In genomic region chr10:80273847-80274246, GRCm38 (mm10) we compare ENCODE assay signal across 17 mouse cellular contexts. TPM values are rescaled to one million over a fixed set of nuclear protein-coding genes. Genes with fewer than 3 reads are reported as not detected.
A peak's percentile ranks its signal among the peaks of the same experiment; 100 is the strongest.
DNase-seq lines count a peak whose midpoint lies in the region; ATAC-seq and TF ChIP-seq lines count a peak whose summit lies in the region.
"Had no signal": no experiment of that assay in that cellular context is flagged by ENCODE, and none has a peak within 500 bp of the region (broad histone marks: within the 10 kb centered on the region; RNA-seq: fewer than 3 reads in every experiment).

No protein-coding gene starts in this region.

- peaks cover 50% of the 10 kb centered on the region for H3K36me3 ChIP-seq in heart, embryonic 15.5 days
- peaks cover 89% of the 10 kb centered on the region for H3K36me3 ChIP-seq in liver, embryonic 13.5 days
- H3K36me3 ChIP-seq in liver, postnatal 0 days (replicated peaks; ENCODE audit: insufficient read depth, low read length) = peaks cover 60% of the 10 kb centered on the region
- peaks cover 25% of the 10 kb centered on the region for H3K36me3 ChIP-seq in intestine, embryonic 16.5 days (ENCODE audit: control insufficient read depth, insufficient read depth, low read length)

- TF ChIP-seq EP300 in liver, postnatal 0 days (IDR thresholded peaks at IDR 0.05; ENCODE audit: low read depth) = no peak

- H3K27ac ChIP-seq in heart, embryonic 15.5 days = no peak overlapping the region
- peak overlapping the region; percentile 96 for H3K27ac ChIP-seq in liver, embryonic 13.5 days
- H3K27ac ChIP-seq in liver, postnatal 0 days (ENCODE audit: low read depth) = no peak overlapping the region
- 0 out of 2 replicates have a peak overlapping the region, but pooled peaks have one; percentile 0 for H3K27ac ChIP-seq in intestine, embryonic 16.5 days (ENCODE audit: low read length)
- H3K27ac ChIP-seq in cerebellum, adult 2 months (ENCODE audit: insufficient read depth, low read length) = no peak overlapping the region
- H3K27ac ChIP-seq: forebrain, embryonic 13.5 days; hindbrain, embryonic 15.5 days; midbrain, embryonic 10.5 days had no signal

- no peak for DNase-seq in heart, adult 9 months (ENCODE audit: low spot score in 2 of 2)
- no peak for DNase-seq in liver, embryonic 13.5 days
- DNase-seq in liver, postnatal 0 days = no peak
- peak; percentile 73 for DNase-seq in lung, postnatal 36 days
- no peak for DNase-seq in cerebellum, adult 2 months
- DNase-seq: cerebellum, postnatal 14 days; embryo, embryonic 11 days; gastrocnemius, postnatal 25 days; kidney, adult 9 months; layer of hippocampus, postnatal 36 days; right cerebral cortex, adult 18-20 months; thymus, adult 18-20 months had no signal

- no peak overlapping the region for H3K4me3 ChIP-seq in heart, embryonic 15.5 days
- no peak overlapping the region for H3K4me3 ChIP-seq in liver, embryonic 13.5 days (replicated peaks)
- no peak overlapping the region for H3K4me3 ChIP-seq in liver, postnatal 0 days (ENCODE audit: low read depth, low read length)
- no peak overlapping the region for H3K4me3 ChIP-seq in intestine, embryonic 16.5 days (ENCODE audit: low read length)
- no peak overlapping the region for H3K4me3 ChIP-seq in cerebellum, adult 2 months (replicated peaks; ENCODE audit: insufficient read depth, low read depth, low read length)
- H3K4me3 ChIP-seq: forebrain, embryonic 13.5 days; hindbrain, embryonic 15.5 days; midbrain, embryonic 10.5 days had no signal

- no peak for TF ChIP-seq CTCF in liver, postnatal 0 days (IDR thresholded peaks at IDR 0.05; ENCODE audit: low read depth)
- no peak for TF ChIP-seq CTCF in cerebellum, adult 2 months (IDR thresholded peaks at IDR 0.05; ENCODE audit: borderline replicate concordance, insufficient read depth, low read depth, low read length)

- H3K9me3 ChIP-seq in heart, embryonic 15.5 days (replicated peaks) = no peaks in the 10 kb centered on the region
- no peaks in the 10 kb centered on the region for H3K9me3 ChIP-seq in liver, embryonic 13.5 days (replicated peaks)
- H3K9me3 ChIP-seq in liver, postnatal 0 days (ENCODE audit: low read length) = no peaks in the 10 kb centered on the region
- no peaks in the 10 kb centered on the region for H3K9me3 ChIP-seq in intestine, embryonic 16.5 days (ENCODE audit: control insufficient read depth, low read length)
- H3K9me3 ChIP-seq: forebrain, embryonic 13.5 days; hindbrain, embryonic 15.5 days; midbrain, embryonic 10.5 days had no signal

- H3K4me2 ChIP-seq in heart, embryonic 15.5 days = no peak overlapping the region
- H3K4me2 ChIP-seq in liver, embryonic 13.5 days = no peak overlapping the region
- no peak overlapping the region for H3K4me2 ChIP-seq in liver, postnatal 0 days (ENCODE audit: low read depth, low read length)
- H3K4me2 ChIP-seq in intestine, embryonic 16.5 days (ENCODE audit: low read depth, low read length) = no peak overlapping the region
- H3K4me2 ChIP-seq: forebrain, embryonic 13.5 days; hindbrain, embryonic 15.5 days had no signal

- no peaks in the 10 kb centered on the region for H3K27me3 ChIP-seq in heart, embryonic 15.5 days
- H3K27me3 ChIP-seq in liver, embryonic 13.5 days = no peaks in the 10 kb centered on the region
- no peaks in the 10 kb centered on the region for H3K27me3 ChIP-seq in liver, postnatal 0 days (ENCODE audit: insufficient read depth, low read length)
- H3K27me3 ChIP-seq in intestine, embryonic 16.5 days (replicated peaks; ENCODE audit: control insufficient read depth, insufficient read depth, low read length) = no peaks in the 10 kb centered on the region
- H3K27me3 ChIP-seq in cerebellum, adult 2 months (ENCODE audit: control insufficient read depth, insufficient read depth, low read length) = no peaks in the 10 kb centered on the region
- H3K27me3 ChIP-seq: forebrain, embryonic 13.5 days; hindbrain, embryonic 15.5 days had no signal

- WGBS in heart, embryonic 15.5 days = 71% methylated on average over 3 of the region's 3 CpGs
- 79% methylated on average over 3 of the region's 3 CpGs for WGBS in liver, embryonic 13.5 days (ENCODE audit: insufficient replicate concordance)
- 85% methylated on average over 3 of the region's 3 CpGs for WGBS in liver, postnatal 0 days (ENCODE audit: insufficient replicate concordance)
- 88% methylated on average over 3 of the region's 3 CpGs for WGBS in intestine, embryonic 16.5 days
- WGBS in cerebellum, adult 2 months = 70% methylated on average over 3 of the region's 3 CpGs

- 0 out of 2 replicates have a peak, but pooled peaks have one; percentile 7 for ATAC-seq in heart, embryonic 15.5 days (replicated peaks; ENCODE audit: insufficient number of reproducible peaks, insufficient read depth, low FRiP score, low read depth)
- no peak for ATAC-seq in liver, embryonic 13.5 days (ENCODE audit: low read depth)
- no peak for ATAC-seq in liver, postnatal 0 days
- ATAC-seq in intestine, embryonic 16.5 days = no peak
- ATAC-seq: forebrain, embryonic 13.5 days had no signal

- no peak overlapping the region for H3K9ac ChIP-seq in heart, embryonic 15.5 days
- 0 out of 2 replicates have a peak overlapping the region, but pooled peaks have one; percentile 52 for H3K9ac ChIP-seq in liver, embryonic 13.5 days
- H3K9ac ChIP-seq in liver, postnatal 0 days (replicated peaks) = no peak overlapping the region
- H3K9ac ChIP-seq in intestine, embryonic 16.5 days (ENCODE audit: low read depth, low read length) = no peak overlapping the region
- H3K9ac ChIP-seq: forebrain, embryonic 13.5 days; hindbrain, embryonic 15.5 days had no signal

- no peak for TF ChIP-seq POLR2A in cerebellum, adult 2 months (IDR thresholded peaks at IDR 0.05; ENCODE audit: borderline replicate concordance, insufficient read depth, low read length)

- H3K4me1 ChIP-seq in heart, embryonic 15.5 days (replicated peaks) = peaks cover 44% of the 10 kb centered on the region
- peaks cover 66% of the 10 kb centered on the region for H3K4me1 ChIP-seq in liver, embryonic 13.5 days (replicated peaks)
- peaks cover 45% of the 10 kb centered on the region for H3K4me1 ChIP-seq in liver, postnatal 0 days (ENCODE audit: insufficient read depth)
- H3K4me1 ChIP-seq in intestine, embryonic 16.5 days (ENCODE audit: control insufficient read depth, insufficient read depth, low read length) = peaks cover 31% of the 10 kb centered on the region
- peaks cover 40% of the 10 kb centered on the region for H3K4me1 ChIP-seq in cerebellum, adult 2 months (ENCODE audit: control insufficient read depth, insufficient read depth, low read length)

RNA-seq across cellular contexts. Expression of gene Dazap1, which starts 12.6 kb away (rescaled TPM):
- polyA plus RNA-seq in heart, embryonic 15.5 days (2015; fragmentation: Nextera tagmentation; extraction: Ambion mirVana) = 31.5 and 40.0 TPM in 2 replicates
- polyA plus RNA-seq in liver, embryonic 13.5 days (2015; fragmentation: Nextera tagmentation; extraction: Ambion mirVana) = 33.5 and 34.7 TPM in 2 replicates
- polyA plus RNA-seq in liver, postnatal 0 days (2015; fragmentation: Nextera tagmentation; extraction: Ambion mirVana) = 19.5 and 21.8 TPM in 2 replicates
- polyA plus RNA-seq in intestine, embryonic 16.5 days (2015; fragmentation: Nextera tagmentation; extraction: Ambion mirVana) = 36.8 and 37.6 TPM in 2 replicates
- 90.2 and 92.7 TPM in 2 replicates for polyA plus RNA-seq in cerebellum, adult 2 months (2012; rRNA removed)

RNA-seq across cellular contexts. Expression of gene Gamt, which starts 13.0 kb away (rescaled TPM):
- 47.7 and 52.9 TPM in 2 replicates for polyA plus RNA-seq in heart, embryonic 15.5 days (2015; fragmentation: Nextera tagmentation; extraction: Ambion mirVana)
- polyA plus RNA-seq in liver, embryonic 13.5 days (2015; fragmentation: Nextera tagmentation; extraction: Ambion mirVana) = 53.5 and 57.2 TPM in 2 replicates
- 93.9 and 101 TPM in 2 replicates for polyA plus RNA-seq in liver, postnatal 0 days (2015; fragmentation: Nextera tagmentation; extraction: Ambion mirVana)
- polyA plus RNA-seq in intestine, embryonic 16.5 days (2015; fragmentation: Nextera tagmentation; extraction: Ambion mirVana) = 91.0 and 106 TPM in 2 replicates
- 52.9 and 54.5 TPM in 2 replicates for polyA plus RNA-seq in cerebellum, adult 2 months (2012; rRNA removed)

RNA-seq across cellular contexts. Expression of gene Rps15, which starts 18.4 kb away (rescaled TPM):
- 525 and 544 TPM in 2 replicates for polyA plus RNA-seq in heart, embryonic 15.5 days (2015; fragmentation: Nextera tagmentation; extraction: Ambion mirVana)
- polyA plus RNA-seq in liver, embryonic 13.5 days (2015; fragmentation: Nextera tagmentation; extraction: Ambion mirVana) = 792 and 836 TPM in 2 replicates
- 453 and 466 TPM in 2 replicates for polyA plus RNA-seq in liver, postnatal 0 days (2015; fragmentation: Nextera tagmentation; extraction: Ambion mirVana)
- 894 and 922 TPM in 2 replicates for polyA plus RNA-seq in intestine, embryonic 16.5 days (2015; fragmentation: Nextera tagmentation; extraction: Ambion mirVana)
- 1,303 and 1,454 TPM in 2 replicates for polyA plus RNA-seq in cerebellum, adult 2 months (2012; rRNA removed)

RNA-seq across cellular contexts. Expression of gene Apc2, which starts 21.9 kb away (rescaled TPM):
- polyA plus RNA-seq in heart, embryonic 15.5 days (2015; fragmentation: Nextera tagmentation; extraction: Ambion mirVana) = 0.96 and 2.1 TPM in 2 replicates
- polyA plus RNA-seq in liver, embryonic 13.5 days (2015; fragmentation: Nextera tagmentation; extraction: Ambion mirVana) = 0.13 and 0.24 TPM in 2 replicates
- polyA plus RNA-seq in liver, postnatal 0 days (2015; fragmentation: Nextera tagmentation; extraction: Ambion mirVana) = 0.05 and 0.20 TPM in 2 replicates
- polyA plus RNA-seq in intestine, embryonic 16.5 days (2015; fragmentation: Nextera tagmentation; extraction: Ambion mirVana) = 2.4 and 3.1 TPM in 2 replicates
- polyA plus RNA-seq in cerebellum, adult 2 months (2012; rRNA removed) = 67.1 and 69.1 TPM in 2 replicates

RNA-seq across cellular contexts. Expression of gene Ndufs7, which starts 24.9 kb away (rescaled TPM):
- polyA plus RNA-seq in heart, embryonic 15.5 days (2015; fragmentation: Nextera tagmentation; extraction: Ambion mirVana) = 553 and 586 TPM in 2 replicates
- polyA plus RNA-seq in liver, embryonic 13.5 days (2015; fragmentation: Nextera tagmentation; extraction: Ambion mirVana) = 241 and 294 TPM in 2 replicates
- 313 and 321 TPM in 2 replicates for polyA plus RNA-seq in liver, postnatal 0 days (2015; fragmentation: Nextera tagmentation; extraction: Ambion mirVana)
- 604 and 616 TPM in 2 replicates for polyA plus RNA-seq in intestine, embryonic 16.5 days (2015; fragmentation: Nextera tagmentation; extraction: Ambion mirVana)
- 668 and 680 TPM in 2 replicates for polyA plus RNA-seq in cerebellum, adult 2 months (2012; rRNA removed)

Comparison
In these comparisons a context has a peak if more than half of its experiments do, and no peak if none do; other contexts are left out.
1. H3K27ac ChIP-seq: peak in liver, embryonic 13.5 days (single experiment) and intestine, embryonic 16.5 days (single experiment); none in heart, embryonic 15.5 days (single experiment), liver, postnatal 0 days (single experiment) and cerebellum, adult 2 months (single experiment).